Mouse (Mus musculus) CH12F3 (cell line): ENCODE measurements around the gene Olfr172.

ENCODE experiments used
- in situ Hi-C: fragments of 300-500 bp; cut with MboI; formaldehyde crosslinking; loops from 2 replicates; pipeline ENCODE4 v1.14.3; 2020; ENCODE audit warnings: low sequenced_read_pairs

Olfr172 gene

GRCm38 (mm10) chr16:58763076-58763475, at the start of gene Olfr172:
Olfr172 (minus strand) TSS chr16:58763176.
- in situ Hi-C loops, result no loop called here

DNA sequence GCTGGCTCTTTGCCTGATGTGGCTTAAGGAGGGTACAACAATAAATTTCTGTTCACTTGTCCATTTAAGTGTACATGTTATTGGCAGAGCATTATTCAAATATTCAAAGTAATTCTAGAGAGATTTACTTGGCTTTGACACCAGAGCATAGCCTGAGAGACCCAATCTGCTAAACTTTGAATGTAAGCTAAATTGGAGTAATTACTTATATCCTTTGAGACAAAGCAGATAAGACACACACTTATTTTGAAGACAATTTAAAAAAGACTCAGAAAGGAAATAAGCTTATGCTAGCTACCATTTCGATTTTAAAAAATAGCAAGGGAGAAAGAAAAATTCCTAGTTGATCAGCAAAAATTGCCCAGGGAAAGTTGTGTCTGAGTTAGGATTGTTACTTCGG, 37.2 kb upstream of the Olfr172 start, which contains the start of gene Olfr173:
Gene Olfr173 (minus strand): TSS at position 101 of the 400 bp plus-strand sequence.
- in situ Hi-C loops, result no loop called here

DNA sequence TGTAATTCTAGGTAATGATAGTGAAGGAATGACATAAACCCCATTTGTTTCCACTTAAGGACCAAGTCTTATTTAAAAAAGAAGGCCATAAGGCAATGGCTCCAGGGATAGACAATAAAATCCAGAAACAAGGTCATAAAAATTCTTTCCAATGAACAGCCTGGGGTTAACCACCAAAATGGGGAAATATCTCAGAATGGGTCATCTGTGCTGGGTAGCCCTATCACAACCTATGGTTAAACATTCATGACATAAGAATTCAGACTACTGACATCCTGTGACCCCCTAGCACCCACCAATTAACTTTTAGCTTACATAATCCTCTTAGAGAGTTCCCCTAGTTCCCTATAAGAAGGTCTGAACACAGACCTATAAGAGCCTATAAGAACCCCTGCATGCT, 6.8 kb downstream of the Olfr172 start:
- in situ Hi-C loops, result no loop called here

GRCm38 (mm10) chr16:58751314-58751713, 11.7 kb downstream of the Olfr172 start:
- in situ Hi-C loops, result no loop called here

DNA sequence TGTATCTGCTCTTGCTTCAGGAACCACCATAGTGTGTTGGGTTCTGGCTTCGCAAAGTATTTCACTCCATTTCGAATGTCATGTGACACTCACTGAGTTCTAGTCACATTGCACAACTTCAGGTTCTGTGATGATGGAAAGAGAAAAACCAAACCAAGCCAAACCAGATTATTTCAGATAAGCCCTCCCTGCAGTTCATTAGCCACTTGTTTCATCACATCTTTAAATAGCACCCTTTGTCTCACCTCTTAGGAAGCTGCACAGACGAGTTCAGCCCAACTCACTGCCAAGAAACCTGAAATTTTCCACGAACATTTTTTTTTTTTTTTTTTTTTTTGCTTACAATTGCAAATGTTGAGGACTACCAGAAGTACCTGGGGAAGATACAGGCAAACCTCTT, 16.3 kb downstream of the Olfr172 start:
- in situ Hi-C loops, result no loop called here

- in situ Hi-C loops, result no loop called here
Observed at GRCm38 (mm10) chr16:58740751-58741150, 22.2 kb downstream of the Olfr172 start.

DNA sequence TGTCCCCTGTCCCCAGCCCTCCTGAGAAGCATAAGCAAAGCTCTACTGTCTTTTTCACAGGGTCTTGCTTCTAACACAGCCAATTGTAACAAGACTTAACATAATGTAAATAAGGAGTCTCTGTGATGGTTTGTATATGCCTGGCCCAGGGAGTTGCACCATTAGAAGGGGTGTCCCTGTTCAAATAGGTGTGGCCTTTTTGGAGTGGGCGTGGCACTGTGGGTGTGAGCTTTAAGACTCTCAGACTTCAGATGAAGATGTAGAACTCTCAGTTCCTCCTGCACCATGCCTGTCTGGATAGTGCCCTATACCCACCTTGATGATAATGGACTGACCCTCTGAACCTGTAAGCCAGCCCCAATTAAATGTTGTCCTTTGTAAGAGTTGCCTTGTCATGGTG, 24.2 kb downstream of the Olfr172 start:
- in situ Hi-C loops, result no loop called here

DNA sequence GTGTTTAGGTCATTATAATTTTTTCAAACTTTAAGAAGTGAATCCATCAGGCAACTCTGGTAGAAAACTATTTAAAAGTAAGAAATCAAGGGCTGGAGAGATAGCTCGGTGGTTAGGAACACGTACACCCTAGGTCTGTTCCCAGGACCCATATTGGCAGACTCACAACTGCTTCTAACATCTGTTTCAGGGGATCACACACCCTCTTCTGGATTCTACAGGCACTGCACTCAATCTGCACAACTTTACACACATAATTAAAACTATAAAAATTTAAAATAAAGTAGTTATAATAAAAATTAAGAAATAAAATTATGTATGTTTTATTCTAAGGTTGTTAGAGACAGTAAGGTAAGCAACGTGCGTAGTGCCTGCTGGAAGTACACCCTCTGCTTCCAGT, 24.8 kb downstream of the Olfr172 start:
- in situ Hi-C loops, result no loop called here

DNA sequence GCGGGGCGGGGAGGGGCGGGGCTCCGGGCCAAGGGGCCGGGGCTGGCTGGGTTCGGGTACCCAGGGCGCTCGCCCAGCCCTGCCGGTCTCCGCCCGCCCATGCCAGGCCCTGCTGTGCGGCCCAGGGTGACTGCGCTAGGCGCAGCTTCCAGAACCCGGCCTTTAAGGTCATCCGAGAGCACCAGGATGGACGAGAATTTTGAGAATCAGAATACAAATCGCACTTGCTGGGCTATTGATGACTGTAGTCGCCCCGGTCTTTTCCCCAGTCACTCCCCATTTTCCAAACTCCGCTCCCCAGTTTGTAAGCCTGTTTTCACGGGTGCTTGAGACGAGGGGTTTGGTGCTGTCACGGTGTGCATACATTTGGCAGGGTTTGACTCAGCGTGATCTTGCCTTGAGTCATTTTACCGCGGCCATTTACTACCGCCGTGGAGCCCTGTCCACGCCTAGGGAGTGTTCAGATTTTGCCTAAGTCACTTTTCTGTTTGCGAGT, 34.8 kb downstream of the Olfr172 start:
- in situ Hi-C loops, result no loop called here

DNA sequence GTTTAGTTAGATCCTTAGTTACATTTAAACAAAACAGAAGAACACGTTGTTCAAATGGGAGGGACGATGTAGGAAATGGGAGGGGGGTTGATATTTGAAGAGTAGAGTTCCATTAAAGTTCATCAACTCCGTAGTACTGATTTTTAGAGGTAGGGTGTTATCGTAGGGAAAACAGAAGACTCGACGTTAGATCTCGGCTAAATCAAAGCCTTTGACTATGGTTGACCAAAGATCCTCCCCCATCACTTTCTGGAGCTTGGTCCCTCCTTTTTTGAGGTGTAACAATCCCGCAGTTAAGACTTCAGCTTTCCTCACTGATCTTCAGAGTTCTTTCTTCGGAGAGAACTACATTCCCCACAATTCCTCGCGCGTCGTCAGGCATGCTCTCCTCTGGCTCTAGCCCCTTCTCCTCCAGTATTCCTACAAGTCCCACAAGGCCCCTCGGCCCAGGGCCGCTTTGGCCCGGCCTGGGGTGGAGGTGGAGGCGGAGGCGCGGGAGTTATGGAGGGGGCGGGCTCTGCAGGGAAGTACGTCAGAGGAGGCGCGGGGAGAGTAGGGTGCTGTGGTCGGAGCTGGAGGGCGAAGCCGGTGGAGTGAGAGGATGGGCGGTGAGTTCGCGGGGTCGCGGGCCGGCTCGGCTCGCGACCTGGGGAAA, 35.4 kb downstream of the Olfr172 start, which contains the start of gene Cldnd1:
Gene Cldnd1 (plus strand): TSS at position 434 of the 655 bp plus-strand sequence.
- in situ Hi-C loops, result no loop called here

DNA sequence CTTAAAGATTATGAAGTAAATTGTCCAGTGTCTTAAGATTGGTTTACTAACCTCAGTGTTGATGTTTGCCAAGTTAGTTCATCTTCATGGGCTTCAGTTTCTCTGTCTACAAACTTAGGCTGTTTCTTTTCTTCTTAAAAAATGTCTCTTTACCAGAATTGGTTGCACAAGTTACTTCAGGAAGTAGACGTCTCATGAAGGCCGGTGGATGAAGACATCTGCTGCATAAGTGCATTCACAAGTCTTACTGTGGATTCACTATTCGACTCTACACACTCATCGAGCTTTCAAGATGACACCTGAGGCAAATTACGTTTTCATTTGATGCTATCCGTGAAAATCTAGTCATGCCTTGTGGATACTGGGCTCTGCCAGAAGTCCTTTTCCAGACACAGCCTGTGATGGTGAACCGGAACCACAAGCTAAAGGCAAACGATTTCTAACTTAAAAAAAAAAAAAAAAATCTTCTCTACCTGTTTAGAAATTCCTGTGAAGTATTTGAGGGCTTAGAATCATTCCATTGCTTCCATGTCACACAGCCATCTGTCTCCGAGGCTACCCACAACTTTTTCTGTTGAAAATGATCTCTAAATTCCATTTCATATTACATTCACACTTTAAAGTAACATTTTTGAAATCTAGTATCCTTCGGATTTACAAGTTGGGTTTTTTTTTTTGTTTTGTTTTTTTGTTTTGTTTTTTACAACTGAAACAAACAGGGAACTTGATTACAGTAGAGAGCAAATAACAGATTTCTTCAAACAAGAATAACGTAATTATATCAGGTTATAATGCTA, 36.1 kb downstream of the Olfr172 start:
- in situ Hi-C loops, result no loop called here

DNA sequence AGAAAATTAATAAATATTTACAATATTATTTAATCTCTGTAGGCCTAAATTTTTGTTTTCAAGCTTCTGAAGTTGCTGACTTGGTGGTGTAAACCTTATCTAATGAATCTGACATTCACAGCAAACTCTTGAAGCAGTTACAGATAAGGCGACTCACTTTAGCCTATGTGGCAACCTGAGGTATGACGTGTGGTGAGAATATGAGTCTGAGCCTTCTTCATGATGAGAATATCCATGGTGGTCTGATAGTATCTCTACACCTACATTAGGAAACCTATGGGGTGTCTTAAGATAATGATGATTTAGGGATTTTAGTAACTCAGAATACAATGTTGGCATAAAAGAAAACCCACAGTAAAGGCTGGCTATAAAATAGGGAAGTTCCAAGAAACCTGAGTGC, 40.7 kb downstream of the Olfr172 start:
- in situ Hi-C loops, result no loop called here

GRCm38 (mm10) chr16:58718666-58719120, 44.3 kb downstream of the Olfr172 start, which contains the start of gene Gpr15:
Gpr15 (minus strand) TSS chr16:58719070.
- in situ Hi-C loops, result no loop called here

- in situ Hi-C loops, result no loop called here
Observed at GRCm38 (mm10) chr16:58715018-58715417, 48.0 kb downstream of the Olfr172 start.

GRCm38 (mm10) chr16:58713128-58713527, 49.8 kb downstream of the Olfr172 start:
- in situ Hi-C loops, result no loop called here

- in situ Hi-C loops, result no loop called here
Observed at GRCm38 (mm10) chr16:58712221-58712620, 50.8 kb downstream of the Olfr172 start.
